Comparison of ENCODE assay signal across 15 mouse cellular contexts in genomic region chr13:48872726-48873125, GRCm38 (mm10). TPM values are rescaled to one million over a fixed set of nuclear protein-coding genes. Genes with fewer than 3 reads are reported as not detected.
DNase-seq lines count a peak whose midpoint lies in the region; ATAC-seq lines count a peak whose summit lies in the region.
"Had no signal": no experiment of that assay in that cellular context is flagged by ENCODE, and none has a peak within 500 bp of the region (broad histone marks: within the 10 kb centered on the region; RNA-seq: fewer than 3 reads in every experiment).

No protein-coding gene starts in this region.

- no peak overlapping the region for H3K27ac ChIP-seq in forebrain, embryonic 10.5 days
- no peak overlapping the region for H3K27ac ChIP-seq in forebrain, embryonic 15.5 days (replicated peaks)
- H3K27ac ChIP-seq in embryonic facial prominence, embryonic 10.5 days (replicated peaks) = no peak overlapping the region
- H3K27ac ChIP-seq: liver, embryonic 13.5 days had no signal

- peak overlapping the region; percentile 93; the same call in 1 of the 2 replicates for H3K4me3 ChIP-seq in forebrain, embryonic 10.5 days
- H3K4me3 ChIP-seq in forebrain, embryonic 15.5 days = no peak overlapping the region
- H3K4me3 ChIP-seq in megakaryocyte, embryonic 14.5 days (replicated peaks) = peak overlapping the region; percentile 98
- 0 out of 2 replicates have a peak overlapping the region, but pooled peaks have one; percentile 98 for H3K4me3 ChIP-seq in embryonic facial prominence, embryonic 10.5 days

- H3K9ac ChIP-seq in forebrain, embryonic 15.5 days (replicated peaks) = no peak overlapping the region
- H3K9ac ChIP-seq: forebrain, postnatal 0 days; liver, embryonic 13.5 days had no signal

- no peak for ATAC-seq in forebrain, embryonic 15.5 days (replicated peaks)
- ATAC-seq in megakaryocyte, adult 5-6 weeks (ENCODE audit: poor library complexity, severe bottlenecking) = no peak
- ATAC-seq: forebrain, postnatal 0 days had no signal

- 83% methylated on average over 5 of the region's 5 CpGs for WGBS in forebrain, embryonic 10.5 days
- WGBS in forebrain, embryonic 15.5 days = 83% methylated on average over 5 of the region's 5 CpGs
- WGBS in embryonic facial prominence, embryonic 10.5 days = 79% methylated on average over 5 of the region's 5 CpGs

- DNase-seq in forebrain, embryonic 10.5 days (ENCODE audit: extremely low spot score, low spot score) = no peak
- peak; percentile 40 for DNase-seq in 416B (ENCODE audit: low read depth)
- no peak for DNase-seq in embryonic facial prominence, embryonic 10.5 days (ENCODE audit: low spot score)
- no peak for DNase-seq in lung, postnatal 14 days
- DNase-seq in gastrocnemius, adult 8-10 months (ENCODE audit: low spot score in 2 of 2) = no peak
- DNase-seq: cerebellum, postnatal 10 days; embryo, embryonic 11 days; forebrain, postnatal 0 days; gastrocnemius, postnatal 14 days; left cerebral cortex, postnatal 4 days; liver, embryonic 13.5 days had no signal

- no peak overlapping the region for H3K4me2 ChIP-seq in forebrain, embryonic 15.5 days (replicated peaks)
- H3K4me2 ChIP-seq: midbrain, embryonic 11.5 days had no signal

- peaks cover 37% of the 10 kb centered on the region for H3K4me1 ChIP-seq in forebrain, embryonic 10.5 days
- peaks cover 30% of the 10 kb centered on the region for H3K4me1 ChIP-seq in forebrain, embryonic 15.5 days
- peaks cover 74% of the 10 kb centered on the region for H3K4me1 ChIP-seq in megakaryocyte, embryonic 14.5 days
- peaks cover 47% of the 10 kb centered on the region for H3K4me1 ChIP-seq in embryonic facial prominence, embryonic 10.5 days

- no peaks in the 10 kb centered on the region for H3K27me3 ChIP-seq in forebrain, embryonic 10.5 days (ENCODE audit: poor library complexity, severe bottlenecking)
- H3K27me3 ChIP-seq in forebrain, embryonic 15.5 days = no peaks in the 10 kb centered on the region
- no peaks in the 10 kb centered on the region for H3K27me3 ChIP-seq in megakaryocyte, embryonic 14.5 days (replicated peaks)
- H3K27me3 ChIP-seq in embryonic facial prominence, embryonic 10.5 days (replicated peaks; ENCODE audit: low read depth, poor library complexity, severe bottlenecking) = no peaks in the 10 kb centered on the region
- H3K27me3 ChIP-seq: liver, embryonic 13.5 days had no signal

- H3K36me3 ChIP-seq in forebrain, embryonic 10.5 days (replicated peaks) = peaks cover 20% of the 10 kb centered on the region
- H3K36me3 ChIP-seq in forebrain, embryonic 15.5 days = no peaks in the 10 kb centered on the region
- H3K36me3 ChIP-seq in megakaryocyte, embryonic 14.5 days (replicated peaks; ENCODE audit: low read length) = peaks cover 15% of the 10 kb centered on the region
- peaks cover 24% of the 10 kb centered on the region for H3K36me3 ChIP-seq in embryonic facial prominence, embryonic 10.5 days (replicated peaks)
- H3K36me3 ChIP-seq: liver, embryonic 13.5 days had no signal

- H3K9me3 ChIP-seq in forebrain, embryonic 10.5 days = no peaks in the 10 kb centered on the region
- H3K9me3 ChIP-seq in forebrain, embryonic 15.5 days = no peaks in the 10 kb centered on the region
- H3K9me3 ChIP-seq in megakaryocyte, embryonic 14.5 days = no peaks in the 10 kb centered on the region
- H3K9me3 ChIP-seq in embryonic facial prominence, embryonic 10.5 days = no peaks in the 10 kb centered on the region
- H3K9me3 ChIP-seq: liver, embryonic 13.5 days had no signal

RNA-seq across cellular contexts. Expression of gene Phf2, which starts 1.8 kb away (rescaled TPM):
- 7.7 TPM in 2 replicates for polyA plus RNA-seq in forebrain, embryonic 10.5 days (2016; fragmentation: Nextera tagmentation; extraction: Ambion mirVana)
- 10.5 and 11.5 TPM in 2 replicates for polyA plus RNA-seq in forebrain, embryonic 15.5 days (2015; fragmentation: Nextera tagmentation; extraction: Ambion mirVana)
- polyA plus RNA-seq in megakaryocyte, embryonic 14.5 days (2012; ENCODE audit: insufficient read depth, low replicate concordance) = 18.7 and 24.5 TPM in 2 replicates
- total RNA-seq in megakaryocyte, adult 5-6 weeks (2015) = 24.8 and 26.8 TPM in 2 replicates
- total RNA-seq in megakaryocyte, adult 5-6 weeks (2017) = 9.9 and 15.3 TPM in 2 replicates
- 7.5 and 8.1 TPM in 2 replicates for polyA plus RNA-seq in embryonic facial prominence, embryonic 10.5 days (2016; fragmentation: Nextera tagmentation; extraction: Ambion mirVana)
- total RNA-seq in gastrocnemius, adult 8-10 months (2022) = 10 to 100 TPM; 32.5 to 39.7 (median 36.2) TPM
